Mouse (Mus musculus) induced T-regulatory cell, adult 2 months (primary cell): ENCODE data around the gene Ptgs1.
"Not testable (repeated sequence)": the region's sequence is repeated elsewhere in the genome, so short reads cannot be mapped to it uniquely, and the experiment has no call there.

Source experiments
- DNase-seq: peaks from one replicate; pipeline ENCODE4 v3.0.0-alpha.2; 2012; ENCODE audit warnings: low read depth

The Ptgs1 gene

GRCm38 (mm10) chr2:36230366-36230765 is at the start of gene Ptgs1:
Gene Ptgs1, plus strand, starts transcription at chr2:36230426.
- DNase-seq, result peak; percentile 39

- DNase-seq, result not testable (repeated sequence)
These were observed 48.4 kb upstream of the Ptgs1 start for GRCm38 (mm10) chr2:36181587-36182368.

- DNase-seq, result no peak
These were observed 46.9 kb upstream of the Ptgs1 start for GRCm38 (mm10) chr2:36183278-36183677.

GRCm38 (mm10) chr2:36184192-36184591 is 46.0 kb upstream of the Ptgs1 start:
- DNase-seq, result no peak

GRCm38 (mm10) chr2:36184876-36185275 is 45.4 kb upstream of the Ptgs1 start:
- no peak for DNase-seq

GRCm38 (mm10) chr2:36189200-36189599 is 41.0 kb upstream of the Ptgs1 start:
- DNase-seq, result not testable (repeated sequence)

GRCm38 (mm10) chr2:36191098-36191941 is 38.9 kb upstream of the Ptgs1 start:
- no peak for DNase-seq

GRCm38 (mm10) chr2:36197021-36197420 is 33.2 kb upstream of the Ptgs1 start:
- DNase-seq, result no peak

GRCm38 (mm10) chr2:36197919-36198881 is 32.0 kb upstream of the Ptgs1 start:
- no peak for DNase-seq

GRCm38 (mm10) chr2:36198882-36199262 is 31.4 kb upstream of the Ptgs1 start:
- DNase-seq, result no peak

GRCm38 (mm10) chr2:36200813-36201212 is 29.4 kb upstream of the Ptgs1 start:
- DNase-seq, result no peak

- peak; percentile 22 for DNase-seq
These were observed 28.2 kb upstream of the Ptgs1 start for GRCm38 (mm10) chr2:36201756-36202610.

GRCm38 (mm10) chr2:36202611-36202880 is 27.7 kb upstream of the Ptgs1 start:
- peak; percentile 18 for DNase-seq

GRCm38 (mm10) chr2:36203011-36203825 is 27.0 kb upstream of the Ptgs1 start:
- DNase-seq, result peak; percentile 44

- no peak for DNase-seq
These were observed 25.6 kb upstream of the Ptgs1 start for GRCm38 (mm10) chr2:36204595-36204994.

- no peak for DNase-seq
These were observed 23.2 kb upstream of the Ptgs1 start for GRCm38 (mm10) chr2:36207071-36207470.

- no peak for DNase-seq
These were observed 19.4 kb upstream of the Ptgs1 start for GRCm38 (mm10) chr2:36210796-36211195.

GRCm38 (mm10) chr2:36211785-36212184 is 18.4 kb upstream of the Ptgs1 start:
- DNase-seq, result no peak

- DNase-seq, result no peak
These were observed 17.1 kb upstream of the Ptgs1 start for GRCm38 (mm10) chr2:36213108-36213507.

GRCm38 (mm10) chr2:36214023-36214422 is 16.2 kb upstream of the Ptgs1 start:
- peak; percentile 87 for DNase-seq
